14 mouse cellular contexts compared by ENCODE assay signal in genomic region chr17:74284397-74285115, GRCm38 (mm10). TPM values are rescaled to one million over a fixed set of nuclear protein-coding genes. Genes with fewer than 3 reads are reported as not detected.
DNase-seq lines count a peak whose midpoint lies in the region; ATAC-seq and TF ChIP-seq lines count a peak whose summit lies in the region.
"Had no signal": no experiment of that assay in that cellular context is flagged by ENCODE, and none has a peak within 500 bp of the region (broad histone marks: within the 10 kb centered on the region; RNA-seq: fewer than 3 reads in every experiment).

No protein-coding gene starts in this region.

- TF ChIP-seq EP300 in MEL (IDR thresholded peaks at IDR 0.05; ENCODE audit: low read depth in 1 of 2, low read length in 2 of 2): peak; percentile 28 to 58; a peak in 3 of 4 replicates

- no peak for TF ChIP-seq POLR2A in MEL (IDR thresholded peaks at IDR 0.05; ENCODE audit: control insufficient read depth in 1 of 2, insufficient read depth in 1 of 2, low read depth in 1 of 2, low read length in 2 of 2, poor library complexity in 1 of 2)

- 0 out of 2 replicates have a peak, but pooled peaks cover 9% of the 10 kb centered on the region for H3K36me3 ChIP-seq in kidney, embryonic 16.5 days (ENCODE audit: insufficient read depth, low read length)
- peaks cover 8 to 37% of the 10 kb centered on the region in 2 experiments for H3K36me3 ChIP-seq in MEL (ENCODE audit: control insufficient read depth in 1 of 2, insufficient read depth in 2 of 2, low read length in 2 of 2)
- peaks cover 13% of the 10 kb centered on the region; the same call in 1 of the 2 replicates for H3K36me3 ChIP-seq in liver, embryonic 16.5 days (ENCODE audit: control insufficient read depth, insufficient read depth)
- H3K36me3 ChIP-seq: heart, embryonic 15.5 days had no signal

- peaks cover 3% of the 10 kb centered on the region; the same call in 1 of the 2 replicates for H3K4me1 ChIP-seq in kidney, embryonic 16.5 days (ENCODE audit: insufficient read depth, low read length)
- peaks cover 27 to 29% of the 10 kb centered on the region in 2 experiments for H3K4me1 ChIP-seq in MEL (ENCODE audit: control insufficient read depth in 1 of 2, insufficient read depth in 2 of 2, low read length in 2 of 2)
- H3K4me1 ChIP-seq in liver, embryonic 16.5 days (ENCODE audit: control insufficient read depth, low read depth, low read length): peaks cover 45% of the 10 kb centered on the region
- H3K4me1 ChIP-seq: midbrain, embryonic 10.5 days had no signal

- DNase-seq in adrenal gland, postnatal 10 days: peak; percentile 58
- no peak for DNase-seq in adrenal gland, postnatal 25 days
- peak; percentile 77 for DNase-seq in kidney, adult 9 months
- DNase-seq in MEL (ENCODE audit: low read depth, low spot score): no peak
- no peak for DNase-seq in spleen, postnatal 10 days (ENCODE audit: low spot score in 2 of 2)
- no peak for DNase-seq in spleen, adult 18-20 months
- DNase-seq: embryo, embryonic 11 days; layer of hippocampus, postnatal 36 days; thymus, adult 2 months had no signal

- TF ChIP-seq RAD21 in MEL (IDR thresholded peaks at IDR 0.05; ENCODE audit: low read depth, low read length): no peak

- WGBS in kidney, embryonic 16.5 days: 74% methylated on average over 2 of the region's 2 CpGs
- 36% methylated on average over 2 of the region's 2 CpGs for WGBS in liver, embryonic 16.5 days (ENCODE audit: insufficient replicate concordance)

- no peak overlapping the region for H3K9ac ChIP-seq in kidney, embryonic 16.5 days (replicated peaks; ENCODE audit: low read length)
- no peak overlapping the region for H3K9ac ChIP-seq in MEL (ENCODE audit: control insufficient read depth, low read depth, low read length, poor library complexity, severe bottlenecking)
- 0 out of 2 replicates have a peak overlapping the region, but pooled peaks have one; percentile 37 for H3K9ac ChIP-seq in liver, embryonic 16.5 days (ENCODE audit: low read depth, low read length)
- H3K9ac ChIP-seq: heart, embryonic 15.5 days; limb, embryonic 13.5 days had no signal

- H3K9me3 ChIP-seq in kidney, embryonic 16.5 days (ENCODE audit: low read length): 0 out of 2 replicates have a peak, but pooled peaks cover 5% of the 10 kb centered on the region
- no peaks in the 10 kb centered on the region for H3K9me3 ChIP-seq in MEL (replicated peaks; ENCODE audit: insufficient read depth, low read length)
- no peaks in the 10 kb centered on the region for H3K9me3 ChIP-seq in liver, embryonic 16.5 days (replicated peaks; ENCODE audit: control insufficient read depth, low read length)
- H3K9me3 ChIP-seq: heart, embryonic 15.5 days had no signal

- no peaks in the 10 kb centered on the region for H3K27me3 ChIP-seq in kidney, embryonic 16.5 days (ENCODE audit: insufficient read depth, low read length)
- H3K27me3 ChIP-seq in MEL (ENCODE audit: control insufficient read depth in 1 of 2, insufficient read depth in 2 of 2, low read length in 2 of 2): no peaks in the 10 kb centered on the region
- no peaks in the 10 kb centered on the region for H3K27me3 ChIP-seq in liver, embryonic 16.5 days (ENCODE audit: control insufficient read depth, insufficient read depth, low read depth, low read length)
- H3K27me3 ChIP-seq: heart, embryonic 15.5 days; limb, embryonic 13.5 days had no signal

- H3K4me3 ChIP-seq in kidney, embryonic 16.5 days (ENCODE audit: low read length): no peak overlapping the region
- no peak overlapping the region for H3K4me3 ChIP-seq in MEL (ENCODE audit: control insufficient read depth in 1 of 2, insufficient read depth in 1 of 2, low read depth in 2 of 2, low read length in 2 of 2)
- H3K4me3 ChIP-seq in liver, embryonic 16.5 days (ENCODE audit: low read depth, low read length): no peak overlapping the region
- H3K4me3 ChIP-seq: heart, embryonic 15.5 days; limb, embryonic 13.5 days; midbrain, embryonic 10.5 days had no signal

- H3K27ac ChIP-seq in kidney, embryonic 16.5 days (ENCODE audit: low read length): no peak overlapping the region
- H3K27ac ChIP-seq in MEL (ENCODE audit: control insufficient read depth, low read depth, low read length): no peak overlapping the region; the same call in 1 of the 2 replicates
- H3K27ac ChIP-seq in liver, embryonic 16.5 days (ENCODE audit: low read length): peak overlapping the region; percentile 70
- H3K27ac ChIP-seq: heart, embryonic 15.5 days; limb, embryonic 13.5 days; midbrain, embryonic 10.5 days had no signal

- TF ChIP-seq CTCF in MEL (IDR thresholded peaks at IDR 0.05 in 2 of 3, conservative IDR thresholded peaks at IDR 0.05 in 1 of 3; ENCODE audit: control insufficient read depth in 1 of 3, insufficient read depth in 1 of 3, low read depth in 2 of 3, low read length in 3 of 3, poor library complexity in 1 of 3, severe bottlenecking in 1 of 3): no peak

- H3K79me2 ChIP-seq in MEL (ENCODE audit: control insufficient read depth, insufficient read depth, low read length, poor library complexity): peaks cover 69% of the 10 kb centered on the region

- no peak overlapping the region for H3K4me2 ChIP-seq in kidney, embryonic 16.5 days (replicated peaks; ENCODE audit: low read depth, low read length)
- peak overlapping the region; percentile 45 for H3K4me2 ChIP-seq in liver, embryonic 16.5 days (ENCODE audit: low read depth, low read length)
- H3K4me2 ChIP-seq: heart, embryonic 15.5 days; limb, embryonic 13.5 days had no signal

- ATAC-seq in kidney, embryonic 16.5 days (ENCODE audit: low FRiP score, low TSS enrichment): no peak
- ATAC-seq in liver, embryonic 16.5 days (ENCODE audit: low read depth): 0 out of 2 replicates have a peak, but pooled peaks have one; percentile 30

TF ChIP-seq in MEL, 35 proteins besides CTCF, POLR2A, EP300 and RAD21:
- TF ChIP-seq ZNF384 (IDR thresholded peaks at IDR 0.05; ENCODE audit: low read depth, low read length) (peak; percentile 69), GATA1 (IDR thresholded peaks at IDR 0.05; ENCODE audit: low read depth, low read length) (peak; percentile 58), ELF1 (IDR thresholded peaks at IDR 0.05; ENCODE audit: low read depth, low read length) (no peak), TCF12 (IDR thresholded peaks at IDR 0.05; ENCODE audit: low read depth, low read length) (peak; percentile 37; the same call in 1 of the 2 replicates)

RNA-seq across cellular contexts. Expression of gene Memo1, which starts 10.8 kb away (rescaled TPM):
- total RNA-seq in adrenal gland, postnatal 10 days (2021): 10 to 100 TPM; 83.9 to 84.3 TPM
- total RNA-seq in adrenal gland, postnatal 25 days (2021): 111 and 128 TPM in 2 replicates
- 76.6 and 81.1 TPM in 2 replicates for polyA plus RNA-seq in kidney, embryonic 16.5 days (2015; fragmentation: Nextera tagmentation; extraction: Ambion mirVana)
- 68.8 and 75.3 TPM in 2 replicates for total RNA-seq in MEL (2012; rRNA removed)
- 10 to 100 TPM in 1 of 2 experiments, not detected in 1; 63.1 TPM for polyA plus RNA-seq in MEL (2012; ENCODE audit: insufficient read depth in 1 of 2, insufficient read length in 2 of 2, low read depth in 1 of 2, low replicate concordance in 2 of 2, missing spikeins in 1 of 2)
- polyA plus RNA-seq in liver, embryonic 16.5 days (2015; fragmentation: Nextera tagmentation; extraction: Ambion mirVana): 82.5 and 86.5 TPM in 2 replicates

RNA-seq across cellular contexts. Expression of gene Dpy30, which starts 39.2 kb away (rescaled TPM):
- total RNA-seq in adrenal gland, postnatal 10 days (2021): 100 to 1,000 TPM in 1 of 2 experiments, 10 to 100 TPM in 1; 88.2 to 100 TPM
- 95.9 and 99.6 TPM in 2 replicates for total RNA-seq in adrenal gland, postnatal 25 days (2021)
- 215 and 220 TPM in 2 replicates for polyA plus RNA-seq in kidney, embryonic 16.5 days (2015; fragmentation: Nextera tagmentation; extraction: Ambion mirVana)
- 113 and 121 TPM in 2 replicates for total RNA-seq in MEL (2012; rRNA removed)
- 100 to 1,000 TPM in 1 of 2 experiments, not detected in 1; 192 TPM for polyA plus RNA-seq in MEL (2012; ENCODE audit: insufficient read depth in 1 of 2, insufficient read length in 2 of 2, low read depth in 1 of 2, low replicate concordance in 2 of 2, missing spikeins in 1 of 2)
- polyA plus RNA-seq in liver, embryonic 16.5 days (2015; fragmentation: Nextera tagmentation; extraction: Ambion mirVana): 91.7 and 107 TPM in 2 replicates

RNA-seq across cellular contexts. Expression of gene Spast, which starts 54.2 kb away (rescaled TPM):
- total RNA-seq in adrenal gland, postnatal 10 days (2021): 10 to 100 TPM; 34.1 to 36.6 TPM
- 29.4 and 33.1 TPM in 2 replicates for total RNA-seq in adrenal gland, postnatal 25 days (2021)
- polyA plus RNA-seq in kidney, embryonic 16.5 days (2015; fragmentation: Nextera tagmentation; extraction: Ambion mirVana): 9.7 and 10.9 TPM in 2 replicates
- 28.2 and 29.0 TPM in 2 replicates for total RNA-seq in MEL (2012; rRNA removed)
- 10 to 100 TPM in 1 of 2 experiments, not detected in 1; 35.2 TPM for polyA plus RNA-seq in MEL (2012; ENCODE audit: insufficient read depth in 1 of 2, insufficient read length in 2 of 2, low read depth in 1 of 2, low replicate concordance in 2 of 2, missing spikeins in 1 of 2)
- polyA plus RNA-seq in liver, embryonic 16.5 days (2015; fragmentation: Nextera tagmentation; extraction: Ambion mirVana): 4.2 and 4.3 TPM in 2 replicates

Comparison
In these comparisons a context has a peak if more than half of its experiments do, and no peak if none do; other contexts are left out.
1. DNase-seq: peak in adrenal gland, postnatal 10 days (single experiment) and kidney, adult 9 months (single experiment); none in adrenal gland, postnatal 25 days (single experiment), MEL (single experiment), spleen, postnatal 10 days (0 of 2) and spleen, adult 18-20 months (0 of 2).